Mouse (Mus musculus) spleen, postnatal 14 days (tissue): Measurements from ENCODE around the gene Pym1.
A peak's percentile ranks its signal among the peaks of the same experiment; 100 is the strongest.

Source experiments
- DNase-seq, 2 experiments: peaks; one replicate each; pipeline ENCODE4 v3.0.0; 2021 to 2022; ENCODE audit warnings: low spot score in 2 of 2

Pym1 gene

DNA sequence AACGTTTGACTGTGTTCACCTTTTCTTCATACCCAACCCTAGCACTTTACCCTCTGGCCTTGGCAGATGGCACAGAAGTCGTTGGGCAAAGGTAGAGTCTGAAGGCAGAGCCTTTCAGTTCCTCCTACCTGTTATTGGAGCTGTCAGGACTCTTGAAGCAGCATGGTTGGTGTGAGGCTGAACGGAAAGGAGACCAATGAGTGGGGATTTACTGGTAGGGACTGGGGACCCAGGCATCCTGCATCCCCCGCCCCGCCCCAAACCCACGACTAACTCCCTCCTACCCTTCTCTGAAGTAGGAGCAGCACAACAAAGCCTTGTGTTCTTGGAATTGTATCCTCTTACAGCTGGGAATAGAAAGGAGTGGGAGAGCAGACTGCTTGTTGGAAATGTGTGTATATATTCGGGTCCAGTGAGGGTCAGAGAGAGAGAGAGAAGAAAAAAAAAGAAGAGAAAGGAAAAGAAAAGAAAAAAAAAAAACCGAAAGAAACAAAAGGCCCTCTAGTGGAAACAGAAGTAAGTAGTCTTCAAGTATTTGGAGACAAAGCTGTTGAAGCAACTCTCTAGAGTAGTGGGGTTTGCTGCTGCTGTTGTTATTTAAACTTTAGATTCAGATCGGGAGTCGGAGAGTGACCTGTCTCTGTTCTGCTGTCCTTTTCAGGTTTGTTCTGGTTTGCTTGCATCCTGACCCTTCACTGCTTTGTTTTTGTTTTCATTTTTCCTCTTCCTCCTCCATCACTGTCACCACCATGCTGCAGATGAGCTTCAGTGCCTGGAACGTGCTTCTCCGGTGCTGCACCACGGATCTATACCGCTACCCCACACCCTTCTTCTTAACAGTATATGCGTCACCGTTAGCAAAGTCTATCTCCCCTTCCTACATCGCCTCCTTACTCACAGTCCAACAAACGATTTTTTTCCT lies 2.7 kb upstream of the Pym1 start, which contains the start of gene Dgka:
TSS of gene Dgka (minus strand) at position 176 of the 922 bp plus-strand sequence.
- peak in 1 of 2 experiments; percentile 36 for DNase-seq

DNA sequence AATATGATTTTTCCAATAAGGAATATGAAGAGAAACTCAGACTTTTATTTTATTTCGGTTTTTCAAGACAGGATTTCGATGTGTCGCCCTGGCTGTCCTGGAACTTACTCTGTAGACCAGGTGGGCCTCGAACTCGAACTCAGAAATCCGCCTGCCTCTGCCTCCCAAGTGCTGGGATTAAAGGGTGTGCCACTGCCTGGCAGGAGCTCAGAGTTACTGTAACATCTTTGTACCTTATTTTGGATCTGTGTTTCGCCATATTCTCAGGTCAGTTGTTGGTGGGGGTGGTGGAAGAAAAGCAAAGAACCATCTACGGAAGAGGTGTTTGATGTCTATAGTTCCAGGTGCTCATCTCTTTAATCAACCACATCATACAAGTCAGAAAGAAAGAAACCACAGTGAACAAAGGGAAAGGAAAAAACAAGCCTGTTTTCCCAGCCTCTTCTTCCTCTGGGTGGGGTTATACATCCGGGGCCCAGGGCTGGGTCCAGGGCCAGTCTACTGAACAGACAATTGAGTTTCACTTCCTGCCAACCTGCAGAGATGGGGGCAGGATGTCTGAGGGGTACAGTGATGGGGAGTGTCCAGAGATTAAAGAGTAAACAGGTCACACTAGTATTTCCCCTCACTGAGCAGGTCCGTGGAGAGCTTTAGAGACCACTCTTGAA lies 1.6 kb upstream of the Pym1 start:
- peak; percentile 39 to 54 for DNase-seq

DNA sequence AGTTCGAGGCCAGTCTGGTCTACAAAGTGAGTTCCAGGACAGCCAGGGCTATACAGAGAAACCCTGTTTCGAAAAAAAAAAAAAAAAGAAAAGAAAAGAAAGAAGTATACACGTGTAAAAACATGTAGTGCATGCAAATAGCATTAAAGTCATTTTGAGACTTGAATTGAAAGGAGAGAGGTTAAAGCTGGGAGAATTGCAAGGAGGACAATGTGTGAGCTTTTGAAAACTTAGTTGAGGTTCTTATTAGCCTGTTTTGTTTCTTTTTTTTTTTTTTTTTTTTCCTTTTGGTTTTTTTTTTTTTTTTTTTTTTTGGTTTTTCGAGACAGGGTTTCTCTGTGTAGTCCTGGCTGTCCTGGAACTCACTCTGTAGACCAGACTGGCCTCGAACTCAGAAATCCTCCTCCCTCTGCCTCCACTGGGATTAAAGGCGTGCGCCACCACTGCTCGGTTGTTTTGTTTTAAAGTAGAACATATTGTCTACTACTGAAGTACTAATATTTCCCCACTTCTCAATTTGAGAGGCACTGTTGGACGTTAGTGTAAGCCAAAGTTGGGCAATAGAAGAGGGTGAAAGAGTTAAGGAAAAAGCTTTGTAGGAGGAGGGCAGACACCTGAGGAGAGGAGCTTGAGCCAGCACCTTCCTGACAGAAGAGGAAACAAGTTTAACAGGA lies 580 bp upstream of the Pym1 start:
- no peak for DNase-seq

DNA sequence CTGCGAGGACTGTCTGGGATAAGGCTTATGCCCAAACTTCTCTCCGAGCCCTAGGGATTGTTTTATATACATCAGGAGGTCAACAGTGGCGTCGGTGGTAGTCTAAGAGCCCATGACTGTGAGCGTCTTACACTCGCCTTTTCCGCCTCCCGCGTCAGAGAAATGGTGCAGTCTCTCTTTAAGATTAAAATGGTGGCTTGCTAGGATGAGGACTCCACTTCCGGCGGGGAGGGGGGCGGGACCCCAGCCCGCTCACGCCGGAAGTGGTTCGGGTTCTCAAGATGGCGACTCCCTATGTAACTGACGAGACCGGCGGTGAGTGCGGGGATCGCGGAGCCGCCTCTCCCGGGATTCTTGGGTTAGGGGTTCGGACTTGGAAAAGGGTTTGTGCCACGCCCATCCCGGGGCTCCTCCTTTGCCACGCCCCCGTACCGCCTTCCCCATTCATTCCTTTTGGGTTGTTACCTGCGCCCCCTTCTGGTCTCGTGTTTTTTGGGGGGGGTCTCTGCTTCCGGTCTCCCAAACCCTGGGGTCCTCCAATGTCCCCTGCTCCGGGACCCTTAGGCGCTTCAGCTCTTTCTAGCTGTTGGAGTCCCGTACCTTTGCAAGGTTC lies 669 bp downstream of the Pym1 start:
- DNase-seq = peak; percentile 55 to 61

DNA sequence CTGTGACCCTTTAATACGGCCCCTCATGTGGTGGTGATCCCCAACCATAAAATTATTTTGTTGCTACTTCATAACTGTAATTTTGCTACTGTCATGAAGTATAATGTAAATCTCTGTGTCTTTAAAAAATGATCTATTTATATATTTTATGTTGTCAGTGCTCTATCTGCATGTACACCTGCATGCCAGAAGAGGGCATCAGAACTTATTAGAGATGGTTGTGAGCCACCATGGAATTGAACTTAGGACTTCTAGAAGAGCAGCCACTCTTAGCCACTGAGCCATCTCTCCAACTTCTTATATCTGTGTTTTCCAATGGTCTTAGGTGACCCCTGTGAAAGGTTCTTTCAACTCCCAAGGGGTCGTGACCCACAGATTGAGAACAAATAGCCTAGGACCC lies 25.2 kb downstream of the Pym1 start:
- no peak for DNase-seq

DNA sequence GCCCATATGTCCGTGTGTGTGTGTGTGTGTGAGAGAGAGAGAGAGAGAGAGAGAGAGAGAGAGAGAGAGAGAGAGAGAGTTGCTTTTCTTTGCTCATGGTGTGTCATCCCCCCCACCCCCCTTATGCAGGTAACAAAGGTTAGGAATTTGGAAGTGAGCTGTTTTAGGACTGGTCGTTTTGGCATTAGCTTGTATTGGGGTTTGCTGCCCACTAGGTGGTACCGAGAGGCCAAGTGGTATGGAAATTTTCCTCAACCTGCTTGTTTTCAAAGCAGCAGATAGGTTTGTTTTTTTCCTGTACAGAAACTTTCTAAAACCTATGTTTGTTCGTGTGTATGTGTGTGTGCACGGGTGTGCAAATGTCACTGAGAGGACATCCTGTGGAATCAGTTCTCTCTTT lies 26.0 kb downstream of the Pym1 start:
- no peak for DNase-seq

DNA sequence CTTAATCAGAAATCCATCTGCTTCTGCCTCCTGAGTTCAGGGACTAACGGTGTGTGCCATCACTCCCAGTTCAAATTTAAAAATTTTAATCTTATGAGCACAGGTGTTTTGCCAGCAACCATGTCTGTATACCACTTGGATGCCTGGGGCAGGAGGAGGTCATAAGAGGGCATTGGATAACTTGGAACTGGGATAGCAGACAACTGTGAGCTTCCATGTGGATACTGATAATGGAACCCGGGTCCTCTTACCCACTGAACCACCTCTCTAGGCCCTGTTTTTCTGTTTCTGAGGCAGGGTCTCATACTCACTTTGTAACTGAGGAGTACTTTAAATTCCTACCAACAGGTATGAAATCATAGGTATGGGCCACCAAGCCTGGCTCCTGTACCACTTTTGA lies 30.8 kb downstream of the Pym1 start:
- DNase-seq = no peak

DNA sequence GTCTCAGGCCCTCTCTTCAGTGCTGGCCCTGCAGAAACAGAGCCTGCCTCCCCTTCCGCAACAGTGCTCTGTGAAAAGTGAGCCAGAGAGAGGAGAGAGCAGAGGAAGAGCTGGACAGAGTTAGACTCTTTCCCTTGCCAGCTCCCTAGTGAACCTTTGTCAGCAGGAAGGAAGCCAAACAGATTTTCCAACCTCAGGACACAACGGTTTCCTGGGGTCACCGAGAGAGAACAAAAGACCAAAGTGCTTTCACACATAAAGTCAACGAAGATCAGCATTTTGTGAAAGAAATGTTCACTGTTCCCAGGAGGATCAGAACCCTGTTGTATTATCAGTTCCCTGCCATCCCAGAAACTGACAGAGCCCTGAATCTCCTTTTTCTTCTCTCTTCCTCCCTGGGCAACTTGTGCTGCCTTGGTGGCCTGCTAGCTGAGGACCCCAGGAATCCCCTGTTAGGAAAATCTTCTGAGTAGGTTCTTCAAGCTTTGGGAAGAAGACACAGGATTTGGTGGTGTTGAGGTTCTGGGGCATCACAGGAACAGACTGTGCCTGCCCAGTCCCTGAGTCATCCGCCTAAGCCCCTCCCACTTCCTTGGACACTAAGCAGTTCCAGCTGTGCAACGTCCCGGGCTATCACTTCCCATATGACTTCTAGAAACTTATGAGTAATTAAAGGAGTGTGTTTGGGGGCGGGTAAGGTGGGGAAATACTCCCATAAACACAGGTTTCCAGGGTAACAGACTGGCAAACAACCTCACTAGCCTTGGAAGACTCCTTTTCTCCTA lies 31.5 kb downstream of the Pym1 start:
- peak in 1 of 2 experiments; percentile 11 for DNase-seq

DNA sequence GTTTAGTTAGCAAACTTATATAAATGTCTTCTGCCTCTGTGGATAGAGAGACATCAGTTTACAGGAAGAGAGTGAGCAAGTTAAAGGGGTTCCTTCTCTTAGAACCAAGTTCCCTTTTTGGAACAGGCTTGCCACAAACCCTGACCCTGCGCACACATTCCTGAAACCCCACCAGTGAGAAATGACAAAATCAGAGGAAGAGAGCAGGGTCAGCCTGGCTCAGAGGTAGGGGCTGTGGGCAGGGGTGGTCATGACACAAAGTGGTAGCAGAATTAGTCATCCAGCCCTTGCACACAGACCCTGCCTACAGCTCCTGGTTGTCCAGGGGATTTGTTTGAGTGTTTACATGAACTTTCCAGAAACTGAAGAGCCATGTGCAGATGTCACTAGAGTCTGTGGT lies 32.5 kb downstream of the Pym1 start:
- no peak for DNase-seq

DNA sequence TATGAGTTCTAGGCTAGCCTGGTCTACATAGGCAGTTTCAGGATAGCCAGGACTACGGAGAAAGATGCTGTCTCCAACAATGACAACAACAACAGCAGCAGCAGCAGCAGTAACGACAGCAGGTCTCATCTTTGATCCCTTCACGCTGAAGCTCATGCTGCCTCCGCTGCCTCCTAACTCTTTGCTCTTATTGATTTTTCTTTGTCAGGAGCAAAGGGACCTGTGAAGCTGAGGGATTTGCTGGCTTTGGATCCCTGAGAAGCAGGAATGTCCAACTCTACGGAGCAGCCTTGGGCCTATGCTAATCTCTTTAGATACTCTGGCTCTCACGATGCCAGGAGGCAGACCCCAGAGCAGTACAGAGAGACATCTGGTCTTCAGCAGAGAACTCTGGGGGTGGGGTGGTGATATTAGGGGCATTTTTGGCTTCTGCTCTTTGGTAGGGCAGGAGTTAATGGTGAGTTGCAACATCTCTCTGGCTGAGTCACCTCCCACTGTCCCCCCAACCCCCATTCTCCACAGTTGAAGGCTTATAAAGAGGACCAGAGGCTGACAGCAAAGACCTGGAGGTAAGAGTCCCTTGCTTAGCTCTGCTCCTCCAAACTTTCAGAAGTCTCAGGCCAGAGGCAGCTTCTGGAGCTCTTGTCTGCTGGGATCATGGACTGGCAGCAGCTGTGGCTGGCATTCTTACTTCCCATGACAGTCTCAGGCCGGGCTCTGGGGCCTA lies 42.9 kb downstream of the Pym1 start, which contains the start of gene Mmp19:
TSS of gene Mmp19 (plus strand) at position 513 of the 727 bp plus-strand sequence.
- DNase-seq = no peak

DNA sequence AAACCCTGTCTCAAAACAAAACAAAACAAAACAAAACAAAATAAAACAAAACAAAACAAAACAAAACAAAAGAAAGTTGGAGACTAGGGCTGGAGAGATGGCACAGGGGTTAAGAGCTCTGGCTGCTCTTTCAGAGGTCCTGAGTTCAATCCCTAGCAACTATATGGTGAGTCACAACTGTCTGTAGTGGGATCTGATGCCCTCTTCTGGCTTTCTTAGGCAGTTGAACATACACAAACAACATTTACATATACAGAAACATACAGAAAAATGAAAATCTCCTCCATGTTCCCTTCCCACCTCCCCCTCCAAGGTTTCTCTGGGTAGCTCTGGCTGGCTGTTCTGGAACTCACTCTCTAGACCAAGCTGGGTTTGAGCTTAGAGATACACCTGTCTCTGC lies 44.4 kb downstream of the Pym1 start:
- no peak for DNase-seq

DNA sequence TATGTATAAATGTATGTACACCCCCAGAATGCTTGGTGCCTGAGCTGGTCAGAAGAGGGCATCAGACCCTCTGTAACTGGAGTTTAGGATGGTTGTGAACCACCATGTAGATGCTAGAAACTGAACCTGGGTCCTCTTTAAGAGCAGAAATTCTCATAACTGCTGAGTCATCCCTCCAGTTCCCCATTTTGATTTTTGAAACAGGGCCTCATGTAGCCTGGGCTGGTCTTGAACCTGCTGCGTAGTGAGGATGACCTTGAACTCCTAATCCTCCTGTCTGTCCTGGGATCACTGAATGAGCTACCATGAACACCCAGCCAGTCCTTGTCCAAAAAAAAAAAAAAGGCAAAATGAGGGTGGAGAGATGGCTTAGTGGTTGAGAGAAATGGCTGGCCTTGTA lies 45.6 kb downstream of the Pym1 start:
- no peak for DNase-seq

DNA sequence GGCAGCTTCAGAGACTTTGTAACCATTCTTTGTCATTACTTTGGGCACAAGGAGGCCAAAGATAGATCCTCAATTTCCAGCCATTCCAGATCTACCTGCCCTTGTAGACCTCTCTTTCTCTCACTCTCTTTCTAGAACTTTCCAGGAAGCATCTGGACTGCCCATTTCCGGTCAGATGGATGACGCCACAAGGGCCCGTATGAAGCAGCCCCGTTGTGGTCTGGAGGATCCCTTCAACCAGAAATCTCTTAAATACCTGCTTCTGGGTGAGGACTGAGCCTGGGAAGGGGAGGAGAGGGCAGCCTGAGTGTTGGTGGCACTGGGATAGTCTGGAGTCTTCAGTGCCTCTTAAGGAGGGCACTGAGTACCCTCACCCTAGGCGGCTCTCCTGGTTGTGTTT lies 46.7 kb downstream of the Pym1 start:
- DNase-seq = no peak

DNA sequence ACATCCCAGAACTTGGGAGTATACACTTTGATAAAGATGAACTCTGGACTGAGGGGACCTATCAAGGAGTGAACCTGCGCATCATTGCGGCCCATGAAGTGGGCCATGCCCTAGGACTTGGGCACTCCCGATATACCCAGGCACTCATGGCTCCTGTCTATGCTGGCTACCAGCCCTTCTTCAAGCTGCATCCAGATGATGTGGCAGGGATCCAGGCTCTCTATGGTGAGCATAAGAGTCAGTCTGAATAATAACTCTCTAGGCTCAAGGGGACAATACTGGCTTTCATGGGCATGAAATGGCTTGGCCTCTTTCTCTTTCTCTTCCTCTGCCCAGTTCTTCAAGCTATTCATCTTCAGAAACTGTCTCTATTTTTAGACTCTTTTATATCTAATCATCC lies 47.9 kb downstream of the Pym1 start:
- no peak for DNase-seq

DNA sequence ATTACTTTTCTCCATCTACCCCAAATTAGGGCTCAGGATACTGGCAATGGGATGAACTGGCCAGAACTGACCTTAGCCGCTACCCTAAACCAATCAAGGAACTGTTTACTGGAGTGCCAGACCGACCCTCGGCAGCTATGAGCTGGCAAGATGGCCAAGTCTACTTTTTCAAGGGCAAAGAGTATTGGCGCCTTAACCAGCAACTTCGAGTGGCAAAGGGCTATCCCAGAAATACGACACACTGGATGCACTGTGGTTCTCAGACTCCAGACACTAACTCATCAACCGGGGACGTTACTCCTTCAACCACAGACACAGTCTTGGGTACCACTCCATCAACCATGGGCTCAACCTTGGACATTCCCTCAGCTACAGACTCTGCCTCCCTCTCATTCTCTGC lies 51.0 kb downstream of the Pym1 start:
- no peak for DNase-seq

DNA sequence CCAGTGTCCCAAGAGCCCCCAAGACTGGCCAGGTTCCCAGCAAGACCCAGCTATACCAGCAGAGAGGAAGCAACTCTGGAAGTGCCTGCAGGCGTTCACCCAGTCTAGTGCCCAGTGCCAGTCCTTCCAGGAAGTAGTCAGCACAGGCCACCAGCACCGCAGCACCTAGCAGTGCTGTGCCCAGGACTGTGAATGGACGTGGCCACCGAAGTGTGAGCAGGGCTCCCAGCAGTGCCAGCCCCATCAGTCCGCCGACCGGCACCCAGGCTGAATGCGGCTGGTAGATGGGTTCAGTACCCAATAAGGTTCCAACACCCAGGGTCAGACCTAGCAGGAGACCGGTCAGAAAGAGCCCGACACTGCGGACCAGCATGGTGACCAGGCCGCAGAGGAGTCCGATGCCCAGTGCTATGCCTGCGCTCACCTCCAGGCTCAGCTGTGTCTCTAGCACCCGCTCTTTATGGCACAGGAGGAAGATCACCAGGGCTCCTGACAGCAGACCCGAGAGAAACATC lies 54.3 kb downstream of the Pym1 start:
- no peak for DNase-seq

DNA sequence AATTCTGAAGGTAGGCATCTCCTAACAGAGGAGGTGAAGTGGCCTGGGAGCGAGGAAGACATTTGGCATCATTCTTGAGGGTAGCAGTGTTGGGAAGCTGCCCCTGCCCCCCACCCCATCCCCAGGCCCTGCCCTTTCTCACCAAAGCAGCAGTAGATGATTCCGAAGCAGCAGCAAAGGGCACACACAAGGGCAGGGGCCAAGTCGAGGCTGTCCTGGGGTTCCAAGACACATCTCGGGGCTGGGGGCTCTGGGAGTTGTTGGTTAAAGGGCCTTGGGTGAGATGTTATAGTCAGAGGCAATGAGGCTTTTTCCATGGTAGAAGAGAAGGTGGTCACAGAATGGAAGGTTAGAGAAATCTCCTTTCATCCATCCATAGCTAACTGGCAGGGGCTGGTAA lies 55.3 kb downstream of the Pym1 start:
- no peak for DNase-seq

DNA sequence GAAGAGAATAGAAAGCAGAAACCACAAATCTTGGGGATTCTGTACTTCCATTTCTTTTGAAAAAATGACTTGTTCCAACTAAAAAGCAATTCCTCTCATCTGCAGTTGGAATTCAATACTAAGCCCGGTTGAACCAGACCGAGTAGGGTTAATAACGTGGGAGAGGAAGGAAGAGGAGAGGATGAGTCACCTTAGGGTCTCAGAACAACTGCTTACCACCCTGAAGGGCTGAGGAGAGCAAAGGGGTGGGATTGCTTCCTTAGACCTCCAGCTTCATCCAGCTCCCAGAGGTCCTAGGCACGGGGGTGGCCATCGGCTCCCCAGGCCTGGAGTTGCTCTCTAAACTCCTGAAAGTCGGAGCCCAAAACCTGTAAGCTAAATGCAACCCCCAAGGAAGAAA lies 55.7 kb downstream of the Pym1 start:
- DNase-seq = no peak

DNA sequence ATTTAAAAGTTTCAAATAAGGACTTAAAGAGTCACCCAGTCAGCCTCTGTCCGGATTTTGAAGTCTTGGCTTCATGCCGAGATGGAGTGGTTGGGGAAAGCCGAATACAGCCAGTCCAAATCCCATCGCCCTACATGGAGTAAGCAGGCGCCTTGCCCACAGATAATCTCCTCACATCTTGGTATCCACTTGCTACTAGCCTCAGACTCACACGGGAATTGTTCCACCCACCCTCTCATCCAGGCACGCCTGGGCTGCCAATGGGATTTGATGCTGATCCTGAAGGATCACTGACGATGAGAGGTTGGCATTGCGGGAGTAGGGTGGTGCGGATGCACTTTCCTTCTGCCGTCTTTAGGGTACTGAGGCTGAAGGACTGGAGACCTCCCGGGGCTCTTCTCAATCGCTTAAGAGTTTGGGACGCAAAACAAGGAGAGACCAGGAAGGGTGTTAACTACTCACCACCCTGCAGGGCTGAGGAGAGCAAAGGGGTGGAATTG lies 56.1 kb downstream of the Pym1 start, which contains the start of gene Dnajc14:
TSS of gene Dnajc14 (plus strand) at position 292 of the 500 bp plus-strand sequence.
- no peak for DNase-seq
